Mouse (Mus musculus) megakaryocyte, embryonic 14.5 days (primary cell): ENCODE measurements around the gene Smarca4.

Experiments
- FLI1 ChIP-seq: IDR thresholded peaks from 2 replicates; pipeline ENCODE4 v1.6.1; 2012; ENCODE audit warnings: low read length, inconsistent platforms, mixed read lengths
- GATA1 ChIP-seq: IDR thresholded peaks from 3 replicates; pipeline ENCODE4 v1.6.1; 2012; ENCODE audit warnings: mixed read lengths, low read length, inconsistent platforms, borderline replicate concordance

GRCm38 (mm10) chr9:21690031-21690430 lies 74.1 kb downstream of the Smarca4 start:
- no peak for TF ChIP-seq GATA1
- TF ChIP-seq FLI1 = no peak
